Mouse (Mus musculus): ENCODE measurements around the gene B230217C12Rik. TPM values are rescaled to one million over a fixed set of nuclear protein-coding genes. Genes with fewer than 3 reads are reported as not detected.
A peak's percentile ranks its signal among the peaks of the same experiment; 100 is the strongest.

The B230217C12Rik gene
- total and polyA plus RNA-seq, 2 experiments = 0.09 to 0.29 TPM

GRCm38 (mm10) chr11:97810970-97811369, 29.6 kb upstream of the B230217C12Rik start:
- 19% methylated on average over 3 of the region's 3 CpGs for WGBS
- H3K4me3 ChIP-seq (ENCODE audit: insufficient read depth, low read depth, low read length) = no peak overlapping the region
- H3K9ac ChIP-seq (ENCODE audit: low read depth, low read length) = no peak overlapping the region
- H3K27me3 ChIP-seq (ENCODE audit: control insufficient read depth, insufficient read depth, low read length) = no peaks in the 10 kb centered on the region
- TF ChIP-seq CTCF (IDR thresholded peaks at IDR 0.05; ENCODE audit: low read depth, low read length) = no peak
- TF ChIP-seq POLR2A (IDR thresholded peaks at IDR 0.05; ENCODE audit: extremely low read depth, insufficient read depth, low read length) = no peak
- H3K79me2 ChIP-seq (ENCODE audit: control insufficient read depth, insufficient read depth, low read length) = peaks cover 26% of the 10 kb centered on the region; the same call in 1 of the 2 replicates
- DNase-seq (ENCODE audit: extremely low read depth, low read depth, low spot score) = no peak
- peaks cover 63% of the 10 kb centered on the region for H3K4me1 ChIP-seq (ENCODE audit: control insufficient read depth, insufficient read depth, low read length)
- H3K27ac ChIP-seq (replicated peaks; ENCODE audit: insufficient read depth, low read depth, low read length) = peak overlapping the region; percentile 88
- peaks cover 4% of the 10 kb centered on the region; the same call in 1 of the 2 replicates for H3K36me3 ChIP-seq (ENCODE audit: control insufficient read depth, insufficient read depth, low read length)

- Histone ChIP-seq H3K79me2 (ENCODE audit: control insufficient read depth, insufficient read depth, low read length) (peaks cover 20% of the 10 kb centered on the region; the same call in 1 of the 2 replicates), H3K27me3 (ENCODE audit: control insufficient read depth, insufficient read depth, low read length) (no peaks in the 10 kb centered on the region), H3K9ac (ENCODE audit: low read depth, low read length) (peak overlapping the region; percentile 45), H3K36me3 (ENCODE audit: control insufficient read depth, insufficient read depth, low read length) (peaks cover 5% of the 10 kb centered on the region; the same call in 1 of the 2 replicates), H3K4me1 (ENCODE audit: control insufficient read depth, insufficient read depth, low read length) (peaks cover 67% of the 10 kb centered on the region), H3K27ac (replicated peaks; ENCODE audit: insufficient read depth, low read depth, low read length) (peak overlapping the region; percentile 91), H3K4me3 (ENCODE audit: insufficient read depth, low read depth, low read length) (no peak overlapping the region)
- WGBS = 9% methylated on average over 13 of the region's 13 CpGs
- peak; percentile 97 for DNase-seq (ENCODE audit: extremely low read depth, low read depth, low spot score)
- TF ChIP-seq CTCF (IDR thresholded peaks at IDR 0.05; ENCODE audit: low read depth, low read length) (no peak), POLR2A (IDR thresholded peaks at IDR 0.05; ENCODE audit: extremely low read depth, insufficient read depth, low read length) (0 out of 2 replicates have a peak, but pooled peaks have one; percentile 33)
Measured at GRCm38 (mm10) chr11:97811569-97812362, 28.8 kb upstream of the B230217C12Rik start.

- peak overlapping the region; percentile 45 for H3K9ac ChIP-seq (ENCODE audit: low read depth, low read length)
- H3K4me1 ChIP-seq (ENCODE audit: control insufficient read depth, insufficient read depth, low read length) = peaks cover 68% of the 10 kb centered on the region
- H3K4me3 ChIP-seq (ENCODE audit: insufficient read depth, low read depth, low read length) = no peak overlapping the region
- no peaks in the 10 kb centered on the region for H3K27me3 ChIP-seq (ENCODE audit: control insufficient read depth, insufficient read depth, low read length)
- TF ChIP-seq CTCF (IDR thresholded peaks at IDR 0.05; ENCODE audit: low read depth, low read length) (no peak), POLR2A (IDR thresholded peaks at IDR 0.05; ENCODE audit: extremely low read depth, insufficient read depth, low read length) (no peak)
- H3K36me3 ChIP-seq (ENCODE audit: control insufficient read depth, insufficient read depth, low read length) = peaks cover 2% of the 10 kb centered on the region; the same call in 1 of the 2 replicates
- peaks cover 20% of the 10 kb centered on the region; the same call in 1 of the 2 replicates for H3K79me2 ChIP-seq (ENCODE audit: control insufficient read depth, insufficient read depth, low read length)
- DNase-seq (ENCODE audit: extremely low read depth, low read depth, low spot score) = peak; percentile 23
- 25% methylated on average over 3 of the region's 3 CpGs for WGBS
- H3K27ac ChIP-seq (replicated peaks; ENCODE audit: insufficient read depth, low read depth, low read length) = peak overlapping the region; percentile 91
Measured at GRCm38 (mm10) chr11:97812491-97812921, 28.1 kb upstream of the B230217C12Rik start.

- WGBS = 34% methylated on average over 7 of the region's 7 CpGs
- Histone ChIP-seq H3K27ac (replicated peaks; ENCODE audit: insufficient read depth, low read depth, low read length) (peak overlapping the region; percentile 91), H3K27me3 (ENCODE audit: control insufficient read depth, insufficient read depth, low read length) (no peaks in the 10 kb centered on the region), H3K4me1 (ENCODE audit: control insufficient read depth, insufficient read depth, low read length) (peaks cover 68% of the 10 kb centered on the region), H3K9ac (ENCODE audit: low read depth, low read length) (no peak overlapping the region), H3K79me2 (ENCODE audit: control insufficient read depth, insufficient read depth, low read length) (peaks cover 20% of the 10 kb centered on the region; the same call in 1 of the 2 replicates), H3K4me3 (ENCODE audit: insufficient read depth, low read depth, low read length) (no peak overlapping the region), H3K36me3 (ENCODE audit: control insufficient read depth, insufficient read depth, low read length) (peaks cover 2% of the 10 kb centered on the region; the same call in 1 of the 2 replicates)
- no peak for DNase-seq (ENCODE audit: extremely low read depth, low read depth, low spot score)
- no peak for TF ChIP-seq POLR2A (IDR thresholded peaks at IDR 0.05; ENCODE audit: extremely low read depth, insufficient read depth, low read length)
- no peak for TF ChIP-seq CTCF (IDR thresholded peaks at IDR 0.05; ENCODE audit: low read depth, low read length)
Measured at GRCm38 (mm10) chr11:97813085-97813484, 27.5 kb upstream of the B230217C12Rik start.

- peak overlapping the region; percentile 91 for H3K27ac ChIP-seq (replicated peaks; ENCODE audit: insufficient read depth, low read depth, low read length)
- peaks cover 66% of the 10 kb centered on the region for H3K4me1 ChIP-seq (ENCODE audit: control insufficient read depth, insufficient read depth, low read length)
Measured at GRCm38 (mm10) chr11:97813746-97814515, 26.6 kb upstream of the B230217C12Rik start.

More at GRCm38 (mm10) chr11:97813746-97814515, 26.6 kb upstream of the B230217C12Rik start:
- TF ChIP-seq CTCF (IDR thresholded peaks at IDR 0.05; ENCODE audit: low read depth, low read length) = 0 out of 2 replicates have a peak, but pooled peaks have one; percentile 6
- no peak for TF ChIP-seq POLR2A (IDR thresholded peaks at IDR 0.05; ENCODE audit: extremely low read depth, insufficient read depth, low read length)
- 28% methylated on average over 17 of the region's 17 CpGs for WGBS
- peaks cover 2% of the 10 kb centered on the region; the same call in 1 of the 2 replicates for H3K36me3 ChIP-seq (ENCODE audit: control insufficient read depth, insufficient read depth, low read length)
- no peaks in the 10 kb centered on the region for H3K27me3 ChIP-seq (ENCODE audit: control insufficient read depth, insufficient read depth, low read length)
- H3K4me3 ChIP-seq (ENCODE audit: insufficient read depth, low read depth, low read length) = no peak overlapping the region
- peak; percentile 86 for DNase-seq (ENCODE audit: extremely low read depth, low read depth, low spot score)
- peak overlapping the region; percentile 17; the same call in 1 of the 2 replicates for H3K9ac ChIP-seq (ENCODE audit: low read depth, low read length)
- peaks cover 20% of the 10 kb centered on the region; the same call in 1 of the 2 replicates for H3K79me2 ChIP-seq (ENCODE audit: control insufficient read depth, insufficient read depth, low read length)
